Mouse (Mus musculus) stomach, postnatal 0 days (tissue): ENCODE data around the gene Higd2a. TPM values are rescaled to one million over a fixed set of nuclear protein-coding genes. Genes with fewer than 3 reads are reported as not detected.

ENCODE experiments used
- ATAC-seq: fragments of 200-750 bp; cut with Nextera tagmentation; 2 replicates; pipeline ENCODE4 v1.8.0; 2017; ENCODE audit not compliant: low FRiP score, low TSS enrichment
- DNase-seq: peaks from one replicate; pipeline ENCODE4 v3.0.0-alpha.2; 2016; ENCODE audit warnings: low spot score
- H3K27ac ChIP-seq: fragments of 300-500 bp; sonication (generic); replicated peaks from 2 replicates; pipeline ENCODE4 v1.5.1; 2014; ENCODE audit warnings: mild to moderate bottlenecking, control low read depth
- H3K27me3 ChIP-seq: fragments of 300-500 bp; sonication (generic); 2 replicates; pipeline ENCODE4 v1.6.1; 2014; ENCODE audit warnings: low read length; ENCODE audit not compliant: control insufficient read depth, insufficient read depth
- H3K36me3 ChIP-seq: fragments of 300-500 bp; sonication (generic); 2 replicates; pipeline ENCODE4 v1.6.1; 2014; ENCODE audit warnings: low read length, mixed read lengths; ENCODE audit not compliant: control insufficient read depth, insufficient read depth
- H3K4me1 ChIP-seq: fragments of 300-500 bp; sonication (generic); replicated peaks from 2 replicates; pipeline ENCODE4 v1.6.1; 2014; ENCODE audit warnings: antibody characterized with exemption; ENCODE audit not compliant: control insufficient read depth, insufficient read depth
- H3K4me2 ChIP-seq: fragments of 300-500 bp; sonication (generic); replicated peaks from 2 replicates; pipeline ENCODE4 v1.6.1; 2014; ENCODE audit warnings: low read depth, mild to moderate bottlenecking, control low read depth, moderate library complexity
- H3K4me3 ChIP-seq: fragments of 300-500 bp; sonication (generic); 2 replicates; pipeline ENCODE4 v1.5.1; 2014; ENCODE audit warnings: low read depth, low read length, control low read depth
- H3K9ac ChIP-seq: fragments of 300-500 bp; sonication (generic); 2 replicates; pipeline ENCODE4 v1.6.1; 2014; ENCODE audit warnings: mild to moderate bottlenecking, low read length, control low read depth, mixed read lengths
- H3K9me3 ChIP-seq: fragments of 300-500 bp; sonication (generic); 2 replicates; pipeline ENCODE4 v1.6.1; 2016; ENCODE audit warnings: low read length; ENCODE audit not compliant: control insufficient read depth
- CTCF ChIP-seq: IDR thresholded peaks from 2 replicates; pipeline ENCODE4 v1.5.1; 2016; ENCODE audit warnings: antibody characterized with exemption, low read depth, mild to moderate bottlenecking, moderate library complexity
- EP300 ChIP-seq: optimal IDR thresholded peaks from 2 replicates; pipeline ENCODE3; 2016; ENCODE audit warnings: antibody characterized with exemption
- WGBS: fragments of 180-500 bp; shearing (Covaris S2); extraction: QIAGEN DNeasy Blood & Tissue Kit; methylation state at CpG from one replicate; pipeline ENCODE4 v1.1.7; 2014; 5-methylcytosine and 5-hydroxymethylcytosine counted together
- microRNA-seq: library from miRNA; unstranded; fragments of <30 nt; microRNA quantifications from one replicate; pipeline ENCODE4, GENCODE M21; 2016
- polyA plus RNA-seq: library from polyadenylated mRNA; unstranded; fragments of >200 nt; fragmentation: Nextera tagmentation; extraction: Ambion mirVana; gene quantifications from 2 replicates; pipeline ENCODE4 v1.2.1, GENCODE M21; 2015

The Higd2a gene
- polyA plus RNA-seq, 1 experiment from 2014 or later: 289 TPM

DNA sequence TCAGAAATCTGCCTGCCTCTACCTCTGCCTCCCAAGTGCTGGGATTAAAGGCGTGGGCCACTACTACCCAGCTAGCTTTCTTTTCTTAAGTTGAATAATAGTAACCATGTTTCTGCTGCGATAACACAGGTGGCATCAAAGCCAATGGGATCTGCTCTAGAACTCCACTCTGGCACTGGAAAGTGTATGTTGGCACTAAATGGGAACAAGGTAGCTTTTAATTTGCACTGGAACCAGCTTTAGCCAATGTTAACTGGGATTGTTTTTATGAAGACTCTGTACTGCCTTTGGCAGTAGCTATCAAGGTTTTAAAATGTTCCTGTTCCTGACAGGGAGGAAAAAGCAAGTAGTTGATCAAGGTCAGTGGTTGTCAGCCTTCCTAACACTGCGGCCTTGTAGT is 45.0 kb downstream of the Higd2a start:
- peaks cover 9% of the 10 kb centered on the region for H3K36me3 ChIP-seq
- H3K27me3 ChIP-seq: no peaks in the 10 kb centered on the region
- H3K4me2 ChIP-seq: no peak overlapping the region
- TF ChIP-seq CTCF (no peak), EP300 (no peak)
- no peaks in the 10 kb centered on the region for H3K4me1 ChIP-seq
- no peak overlapping the region for H3K4me3 ChIP-seq
- H3K9me3 ChIP-seq: no peaks in the 10 kb centered on the region
- ATAC-seq (no peak), DNase-seq (no peak)
- 96% methylated on average over 3 of the region's 3 CpGs for WGBS
- no peak overlapping the region for H3K9ac ChIP-seq
- H3K27ac ChIP-seq: no peak overlapping the region

Small RNAs within 50 kb of the gene (microRNA-seq; reads per million reads assigned to microRNA genes)
- gene Gm24195: not detected

Other genes starting within 250 kb of the Higd2a start
- 1.8 and 1.9 TPM in 2 replicates for gene Cplx2, start 218.9 kb upstream of the Higd2a start, polyA plus RNA-seq
- gene Thoc3, start 121.4 kb upstream of the Higd2a start, polyA plus RNA-seq: 50.0 and 52.4 TPM in 2 replicates
- gene Simc1, start 86.4 kb upstream of the Higd2a start, polyA plus RNA-seq: 2.6 and 2.8 TPM in 2 replicates
- 87.0 and 96.8 TPM in 2 replicates for gene 4833439L19Rik, start 24.8 kb upstream of the Higd2a start, polyA plus RNA-seq
- gene Arl10, start 15.2 kb upstream of the Higd2a start, polyA plus RNA-seq: 13.3 and 14.4 TPM in 2 replicates
- 51.2 and 53.5 TPM in 2 replicates for gene Nop16, start 117 bp upstream of the Higd2a start, polyA plus RNA-seq
- gene Cltb, start 21.1 kb downstream of the Higd2a start, polyA plus RNA-seq: 156 and 160 TPM in 2 replicates
- 46.4 and 50.6 TPM in 2 replicates for gene Faf2, start 31.6 kb downstream of the Higd2a start, polyA plus RNA-seq
- gene Rnf44, start 103.7 kb downstream of the Higd2a start, polyA plus RNA-seq: 44.6 and 49.6 TPM in 2 replicates
- gene Cdhr2, start 111.3 kb downstream of the Higd2a start, polyA plus RNA-seq: 1.8 and 3.1 TPM in 2 replicates
- gene Gprin1, start 159.7 kb downstream of the Higd2a start, polyA plus RNA-seq: 0.27 and 0.31 TPM in 2 replicates
- gene Sncb, start 176.4 kb downstream of the Higd2a start, polyA plus RNA-seq: 0.29 and 0.61 TPM in 2 replicates
- not detected in 2 replicates for gene Eif4e1b, start 193.8 kb downstream of the Higd2a start, polyA plus RNA-seq
- 15.4 and 16.8 TPM in 2 replicates for gene Tspan17, start 199.2 kb downstream of the Higd2a start, polyA plus RNA-seq